7 mouse cellular contexts compared by ENCODE assay signal in the genomic region with DNA sequence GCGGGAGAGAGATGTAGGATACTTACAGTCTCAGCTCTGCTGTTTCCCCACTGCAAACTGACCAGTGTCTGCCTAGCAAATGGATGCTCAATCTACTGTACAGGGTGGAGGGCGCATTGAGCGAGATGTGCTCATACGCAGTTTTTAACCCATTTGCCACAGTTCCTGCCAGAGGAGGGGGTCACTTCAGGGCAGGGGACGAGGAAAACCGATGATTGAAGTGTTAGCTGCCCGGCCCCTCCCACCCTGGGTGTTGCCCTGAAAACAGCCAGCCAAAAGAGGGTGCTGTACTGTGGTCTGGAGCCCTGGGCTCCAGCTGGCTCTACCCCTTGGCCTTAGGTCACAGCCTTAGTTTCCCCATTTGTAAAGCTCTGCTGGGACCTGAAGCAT. TPM values are rescaled to one million over a fixed set of nuclear protein-coding genes. Genes with fewer than 3 reads are reported as not detected.
DNase-seq lines count a peak whose midpoint lies in the region; ATAC-seq and TF ChIP-seq lines count a peak whose summit lies in the region.

No protein-coding gene starts in this region.

- intact Hi-C loops in left cerebral cortex, postnatal 36 days (cut with DNase I), result no loop called here

- H3K36me3 ChIP-seq in limb, embryonic 13.5 days, result peaks cover 10% of the 10 kb centered on the region
- no peaks in the 10 kb centered on the region; the same call in 1 of the 2 replicates for H3K36me3 ChIP-seq in neural tube, embryonic 14.5 days (ENCODE audit: control insufficient read depth, insufficient read depth, low read length)

- H3K27ac ChIP-seq in embryonic fibroblast, embryonic 13.5 days (ENCODE audit: insufficient read depth, low read length), result peak overlapping the region; percentile 98
- peak overlapping the region; percentile 92 for H3K27ac ChIP-seq in limb, embryonic 13.5 days
- H3K27ac ChIP-seq in neural tube, embryonic 14.5 days (ENCODE audit: low read depth, low read length), result peak overlapping the region; percentile 23; the same call in 1 of the 2 replicates

- H3K4me1 ChIP-seq in embryonic fibroblast, embryonic 13.5 days (ENCODE audit: control insufficient read depth, insufficient read depth, low read length), result peaks cover 6% of the 10 kb centered on the region
- H3K4me1 ChIP-seq in limb, embryonic 13.5 days, result peaks cover 56% of the 10 kb centered on the region
- H3K4me1 ChIP-seq in neural tube, embryonic 14.5 days (ENCODE audit: control insufficient read depth, insufficient read depth, low read length), result peaks cover 27% of the 10 kb centered on the region

- no peak; the same call in 1 of the 2 replicates for TF ChIP-seq POLR2A in embryonic fibroblast, embryonic 13.5 days (IDR thresholded peaks at IDR 0.05; ENCODE audit: low read depth, low read length)

- peak; percentile 56 to 63 for DNase-seq in lung, adult 18-20 months
- DNase-seq in lung, postnatal 14 days, result no peak
- no peak for DNase-seq in left cerebral cortex, postnatal 36 days (ENCODE audit: low spot score in 2 of 2)
- DNase-seq in cerebellum, adult 18-20 months, result no peak

- no peaks in the 10 kb centered on the region for H3K9me3 ChIP-seq in limb, embryonic 13.5 days
- H3K9me3 ChIP-seq in neural tube, embryonic 14.5 days (ENCODE audit: control insufficient read depth, low read length), result no peaks in the 10 kb centered on the region

- WGBS in limb, embryonic 13.5 days, result 12% methylated on average over 7 of the region's 7 CpGs
- 18% methylated on average over 7 of the region's 7 CpGs for WGBS in neural tube, embryonic 14.5 days

- H3K4me2 ChIP-seq in limb, embryonic 13.5 days (replicated peaks), result peak overlapping the region; percentile 95
- no peak overlapping the region; the same call in 1 of the 2 replicates for H3K4me2 ChIP-seq in neural tube, embryonic 14.5 days (ENCODE audit: low read depth, low read length)

- peak overlapping the region; percentile 81 for H3K9ac ChIP-seq in limb, embryonic 13.5 days
- H3K9ac ChIP-seq in neural tube, embryonic 14.5 days (replicated peaks; ENCODE audit: low read depth, low read length), result no peak overlapping the region

- no peak for TF ChIP-seq CTCF in embryonic fibroblast, embryonic 13.5 days (IDR thresholded peaks at IDR 0.05; ENCODE audit: borderline replicate concordance, insufficient read depth, low read length)

- peak overlapping the region; percentile 89 for H3K4me3 ChIP-seq in embryonic fibroblast, embryonic 13.5 days (ENCODE audit: insufficient read depth, low read length)
- H3K4me3 ChIP-seq in limb, embryonic 13.5 days, result peak overlapping the region; percentile 78
- H3K4me3 ChIP-seq in neural tube, embryonic 14.5 days (ENCODE audit: low read depth, low read length), result no peak overlapping the region

- H3K27me3 ChIP-seq in limb, embryonic 13.5 days, result peaks cover 15% of the 10 kb centered on the region
- H3K27me3 ChIP-seq in neural tube, embryonic 14.5 days (ENCODE audit: control insufficient read depth, insufficient read depth, low read length), result no peaks in the 10 kb centered on the region

- ATAC-seq in limb, embryonic 13.5 days (ENCODE audit: low FRiP score, low read depth), result no peak
- ATAC-seq in neural tube, embryonic 14.5 days (ENCODE audit: low read depth), result no peak

RNA-seq across cellular contexts. Expression of gene Tspan4, which starts 1.9 kb away (rescaled TPM):
- 184 and 207 TPM in 2 replicates for polyA plus RNA-seq in embryonic fibroblast, embryonic 13.5 days (2011; ENCODE audit: insufficient read length, low read depth, missing spikeins)
- polyA plus RNA-seq in limb, embryonic 13.5 days (2015; fragmentation: Nextera tagmentation; extraction: Ambion mirVana), result 70.5 and 71.2 TPM in 2 replicates
- polyA plus RNA-seq in neural tube, embryonic 14.5 days (2014; fragmentation: Nextera tagmentation; extraction: Ambion mirVana), result 55.7 and 63.3 TPM in 2 replicates
- total RNA-seq in left cerebral cortex, postnatal 36 days (2021), result 10 to 100 TPM; 14.2 to 20.0 TPM

RNA-seq across cellular contexts. Expression of gene Polr2l, which starts 2.0 kb away (rescaled TPM):
- polyA plus RNA-seq in embryonic fibroblast, embryonic 13.5 days (2011; ENCODE audit: insufficient read length, low read depth, missing spikeins), result 13.1 and 24.1 TPM in 2 replicates
- polyA plus RNA-seq in limb, embryonic 13.5 days (2015; fragmentation: Nextera tagmentation; extraction: Ambion mirVana), result 63.4 and 64.3 TPM in 2 replicates
- 74.0 and 87.3 TPM in 2 replicates for polyA plus RNA-seq in neural tube, embryonic 14.5 days (2014; fragmentation: Nextera tagmentation; extraction: Ambion mirVana)
- 10 to 100 TPM; 38.0 to 40.1 TPM for total RNA-seq in left cerebral cortex, postnatal 36 days (2021)

RNA-seq across cellular contexts. Expression of gene Cd151, which starts 9.8 kb away (rescaled TPM):
- 58.4 and 94.0 TPM in 2 replicates for polyA plus RNA-seq in embryonic fibroblast, embryonic 13.5 days (2011; ENCODE audit: insufficient read length, low read depth, missing spikeins)
- polyA plus RNA-seq in limb, embryonic 13.5 days (2015; fragmentation: Nextera tagmentation; extraction: Ambion mirVana), result 12.6 and 14.6 TPM in 2 replicates
- polyA plus RNA-seq in neural tube, embryonic 14.5 days (2014; fragmentation: Nextera tagmentation; extraction: Ambion mirVana), result 43.3 and 49.6 TPM in 2 replicates
- total RNA-seq in left cerebral cortex, postnatal 36 days (2021), result 10 to 100 TPM; 30.9 to 35.4 TPM

RNA-seq across cellular contexts. Expression of gene Cracr2b, which starts 16.1 kb away (rescaled TPM):
- polyA plus RNA-seq in embryonic fibroblast, embryonic 13.5 days (2011; ENCODE audit: insufficient read length, low read depth, missing spikeins), result 1.3 and 2.7 TPM in 2 replicates
- 13.5 and 14.3 TPM in 2 replicates for polyA plus RNA-seq in limb, embryonic 13.5 days (2015; fragmentation: Nextera tagmentation; extraction: Ambion mirVana)
- 3.6 and 6.6 TPM in 2 replicates for polyA plus RNA-seq in neural tube, embryonic 14.5 days (2014; fragmentation: Nextera tagmentation; extraction: Ambion mirVana)
- total RNA-seq in left cerebral cortex, postnatal 36 days (2021), result 1 to 10 TPM; 3.0 to 3.5 TPM

RNA-seq across cellular contexts. Expression of gene Pnpla2, which starts 22.0 kb away (rescaled TPM):
- polyA plus RNA-seq in embryonic fibroblast, embryonic 13.5 days (2011; ENCODE audit: insufficient read length, low read depth, missing spikeins), result 18.9 and 26.7 TPM in 2 replicates
- polyA plus RNA-seq in limb, embryonic 13.5 days (2015; fragmentation: Nextera tagmentation; extraction: Ambion mirVana), result 13.9 and 14.7 TPM in 2 replicates
- 14.0 and 14.7 TPM in 2 replicates for polyA plus RNA-seq in neural tube, embryonic 14.5 days (2014; fragmentation: Nextera tagmentation; extraction: Ambion mirVana)
- total RNA-seq in left cerebral cortex, postnatal 36 days (2021), result 10 to 100 TPM; 28.0 to 31.7 TPM

Comparison
In these comparisons a context has a peak if more than half of its experiments do, and no peak if none do; other contexts are left out.
1. DNase-seq: peak in lung, adult 18-20 months (2 of 2); none in lung, postnatal 14 days (single experiment), left cerebral cortex, postnatal 36 days (0 of 2) and cerebellum, adult 18-20 months (0 of 2).
2. H3K27ac ChIP-seq: peak in every context shown above with its lines; median percentile 98 in embryonic fibroblast, embryonic 13.5 days; 92 in limb, embryonic 13.5 days; 23 in neural tube, embryonic 14.5 days.